Mouse (Mus musculus) layer of hippocampus, adult 2 months (tissue): ENCODE results near the gene Podxl. TPM values are rescaled to one million over a fixed set of nuclear protein-coding genes. Genes with fewer than 3 reads are reported as not detected.

Source experiments
- DNase-seq, 2 experiments: peaks; one replicate each; pipeline ENCODE4 v3.0.0; 2022; ENCODE audit warnings: low spot score in 2 of 2
- H3K27ac ChIP-seq: fragments of 200-600 bp; 2 replicates; pipeline ENCODE4 v1.8.1; 2022
- H3K4me3 ChIP-seq: fragments of 200-600 bp; 2 replicates; pipeline ENCODE4 v1.8.1; 2022; ENCODE audit warnings: mild to moderate bottlenecking
- CTCF ChIP-seq: fragments of 200-600 bp; conservative IDR thresholded peaks from 2 replicates; pipeline ENCODE4 v1.8.1; 2022; ENCODE audit warnings: antibody characterized with exemption, mild to moderate bottlenecking, moderate library complexity
- total RNA-seq, 2 experiments: library from RNA; stranded (reverse); gene quantifications; 2 replicates each; pipeline ENCODE4 v1.2.3; 2021

Gene Podxl
- total RNA-seq, 2 experiments from 2014 or later, result 16.8 to 18.9 TPM

- Histone ChIP-seq H3K27ac (no peak overlapping the region), H3K4me3 (no peak overlapping the region)
- DNase-seq, result no peak
- no peak for TF ChIP-seq CTCF
Observed at GRCm38 (mm10) chr6:31560138-31560959, 3.4 kb downstream of the Podxl start.

- Histone ChIP-seq H3K27ac (no peak overlapping the region), H3K4me3 (no peak overlapping the region)
- DNase-seq, result no peak
- no peak for TF ChIP-seq CTCF
Observed at GRCm38 (mm10) chr6:31556460-31557100, 7.2 kb downstream of the Podxl start.

- H3K4me3 ChIP-seq, result no peak overlapping the region
- no peak for DNase-seq
- H3K27ac ChIP-seq, result no peak overlapping the region
- no peak for TF ChIP-seq CTCF
Observed at GRCm38 (mm10) chr6:31550876-31551532, 12.8 kb downstream of the Podxl start.

GRCm38 (mm10) chr6:31549361-31550051, 14.3 kb downstream of the Podxl start:
- no peak overlapping the region for H3K4me3 ChIP-seq
- no peak overlapping the region for H3K27ac ChIP-seq
- no peak for TF ChIP-seq CTCF
- no peak for DNase-seq

- no peak for TF ChIP-seq CTCF
- no peak for DNase-seq
- Histone ChIP-seq H3K4me3 (no peak overlapping the region), H3K27ac (no peak overlapping the region; the same call in 1 of the 2 replicates)
Observed at GRCm38 (mm10) chr6:31544318-31544717, 19.5 kb downstream of the Podxl start.

GRCm38 (mm10) chr6:31540018-31540417, 23.8 kb downstream of the Podxl start:
- no peak overlapping the region for H3K27ac ChIP-seq
- no peak for DNase-seq
- no peak for TF ChIP-seq CTCF

GRCm38 (mm10) chr6:31538112-31538511, 25.7 kb downstream of the Podxl start:
- Histone ChIP-seq H3K27ac (no peak overlapping the region), H3K4me3 (no peak overlapping the region)
- DNase-seq, result no peak
- TF ChIP-seq CTCF, result no peak

More at GRCm38 (mm10) chr6:31540018-31540417, 23.8 kb downstream of the Podxl start:
- H3K4me3 ChIP-seq, result no peak overlapping the region

- no peak overlapping the region for H3K4me3 ChIP-seq
- no peak for TF ChIP-seq CTCF
- H3K27ac ChIP-seq, result peak overlapping the region; percentile 11; the same call in 1 of the 2 replicates
- DNase-seq, result no peak
Observed at GRCm38 (mm10) chr6:31537193-31537592, 26.6 kb downstream of the Podxl start.

GRCm38 (mm10) chr6:31534705-31535104, 29.1 kb downstream of the Podxl start:
- H3K4me3 ChIP-seq, result no peak overlapping the region
- TF ChIP-seq CTCF, result no peak
- no peak overlapping the region for H3K27ac ChIP-seq
- DNase-seq, result no peak

GRCm38 (mm10) chr6:31531880-31532279, 31.9 kb downstream of the Podxl start:
- TF ChIP-seq CTCF, result no peak
- Histone ChIP-seq H3K27ac (no peak overlapping the region), H3K4me3 (no peak overlapping the region)
- DNase-seq, result no peak

- no peak overlapping the region for H3K4me3 ChIP-seq
- DNase-seq, result no peak
- no peak for TF ChIP-seq CTCF
- H3K27ac ChIP-seq, result no peak overlapping the region
Observed at GRCm38 (mm10) chr6:31528339-31528738, 35.4 kb downstream of the Podxl start.

GRCm38 (mm10) chr6:31527897-31528296, 35.9 kb downstream of the Podxl start:
- Histone ChIP-seq H3K27ac (no peak overlapping the region), H3K4me3 (no peak overlapping the region)
- TF ChIP-seq CTCF, result peak; percentile 71
- peak in 1 of 2 experiments; percentile 67 for DNase-seq

GRCm38 (mm10) chr6:31526929-31527328, 36.9 kb downstream of the Podxl start:
- H3K27ac ChIP-seq, result no peak overlapping the region
- no peak for TF ChIP-seq CTCF
- no peak for DNase-seq
- no peak overlapping the region for H3K4me3 ChIP-seq
